ENCODE assay signal across 9 mouse cellular contexts in the genomic region with DNA sequence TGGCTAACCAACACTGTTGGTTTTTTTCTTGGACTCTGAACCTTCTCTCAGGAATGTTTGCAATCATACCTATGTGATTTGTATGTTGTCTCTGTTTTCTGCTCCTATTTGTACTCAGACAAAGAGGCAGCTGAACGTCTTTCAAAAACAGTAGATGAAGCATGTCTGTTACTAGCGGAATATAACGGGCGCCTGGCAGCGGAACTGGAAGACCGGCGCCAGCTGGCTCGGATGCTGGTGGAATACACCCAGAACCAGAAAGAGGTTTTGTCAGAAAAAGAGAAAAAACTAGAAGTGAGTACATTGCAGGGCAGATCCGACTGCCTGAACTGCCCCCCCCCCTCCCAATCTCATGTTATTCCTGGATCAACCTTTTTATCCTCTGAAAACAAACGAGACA. TPM values are rescaled to one million over a fixed set of nuclear protein-coding genes. Genes with fewer than 3 reads are reported as not detected.
DNase-seq lines count a peak whose midpoint lies in the region; ATAC-seq lines count a peak whose summit lies in the region.
"Had no signal": no experiment of that assay in that cellular context is flagged by ENCODE, and none has a peak within 500 bp of the region (broad histone marks: within the 10 kb centered on the region; RNA-seq: fewer than 3 reads in every experiment).

No protein-coding gene starts in this region.

- H3K9me3 ChIP-seq in midbrain, embryonic 14.5 days (ENCODE audit: control insufficient read depth, low read length) = no peaks in the 10 kb centered on the region
- H3K9me3 ChIP-seq in midbrain, embryonic 16.5 days (replicated peaks; ENCODE audit: control insufficient read depth, low read length, poor library complexity, severe bottlenecking) = no peaks in the 10 kb centered on the region
- H3K9me3 ChIP-seq in neural tube, embryonic 15.5 days (replicated peaks) = no peaks in the 10 kb centered on the region
- no peaks in the 10 kb centered on the region for H3K9me3 ChIP-seq in kidney, embryonic 15.5 days (replicated peaks)
- H3K9me3 ChIP-seq: limb, embryonic 13.5 days had no signal

- H3K9ac ChIP-seq in midbrain, embryonic 14.5 days (replicated peaks; ENCODE audit: low read length) = no peak overlapping the region
- H3K9ac ChIP-seq in midbrain, embryonic 16.5 days (ENCODE audit: low read depth, low read length) = no peak overlapping the region
- H3K9ac ChIP-seq in neural tube, embryonic 15.5 days (replicated peaks) = no peak overlapping the region
- no peak overlapping the region for H3K9ac ChIP-seq in kidney, embryonic 15.5 days
- H3K9ac ChIP-seq: limb, embryonic 13.5 days had no signal

- H3K4me1 ChIP-seq in midbrain, embryonic 14.5 days (ENCODE audit: control insufficient read depth, insufficient read depth, low read length) = no peaks in the 10 kb centered on the region
- no peaks in the 10 kb centered on the region for H3K4me1 ChIP-seq in midbrain, embryonic 16.5 days (ENCODE audit: control insufficient read depth, insufficient read depth, low read length)
- H3K4me1 ChIP-seq in neural tube, embryonic 15.5 days = peaks cover 16% of the 10 kb centered on the region
- no peaks in the 10 kb centered on the region for H3K4me1 ChIP-seq in kidney, embryonic 15.5 days
- H3K4me1 ChIP-seq: limb, embryonic 13.5 days had no signal

- DNase-seq in midbrain, embryonic 14.5 days = peak; percentile 33
- peak; percentile 94 to 96 for DNase-seq in cerebellum, postnatal 25 days
- DNase-seq in heart, postnatal 10 days = peak; percentile 74 to 77
- DNase-seq in thymus, postnatal 14 days = no peak

- H3K36me3 ChIP-seq in midbrain, embryonic 14.5 days (ENCODE audit: control insufficient read depth, insufficient read depth, low read length) = peaks cover 69% of the 10 kb centered on the region
- H3K36me3 ChIP-seq in midbrain, embryonic 16.5 days (ENCODE audit: control insufficient read depth, insufficient read depth, low read length) = no peaks in the 10 kb centered on the region
- peaks cover 51% of the 10 kb centered on the region for H3K36me3 ChIP-seq in neural tube, embryonic 15.5 days
- H3K36me3 ChIP-seq in kidney, embryonic 15.5 days = peaks cover 89% of the 10 kb centered on the region

- H3K27ac ChIP-seq in midbrain, embryonic 14.5 days (replicated peaks; ENCODE audit: low read depth, low read length) = no peak overlapping the region
- H3K27ac ChIP-seq in midbrain, embryonic 16.5 days (ENCODE audit: low read length) = no peak overlapping the region
- H3K27ac ChIP-seq in neural tube, embryonic 15.5 days (replicated peaks) = peak overlapping the region; percentile 58; the same call in 1 of the 2 replicates
- H3K27ac ChIP-seq in kidney, embryonic 15.5 days = no peak overlapping the region
- H3K27ac ChIP-seq: limb, embryonic 13.5 days had no signal

- intact Hi-C loops in heart, postnatal 10 days (cut with DNase I) = no loop called here

- 86% methylated on average over 10 of the region's 10 CpGs for WGBS in midbrain, embryonic 14.5 days
- WGBS in midbrain, embryonic 16.5 days = 80% methylated on average over 10 of the region's 10 CpGs
- whole genome bisulfite sequencing in neural tube, embryonic 15.5 days = 66% methylated on average over 10 of the region's 10 CpGs
- 84% methylated on average over 10 of the region's 10 CpGs for WGBS in kidney, embryonic 15.5 days

- no peak overlapping the region for H3K4me2 ChIP-seq in midbrain, embryonic 14.5 days (ENCODE audit: low read length)
- no peak overlapping the region for H3K4me2 ChIP-seq in midbrain, embryonic 16.5 days (ENCODE audit: low read length)
- H3K4me2 ChIP-seq in neural tube, embryonic 15.5 days = no peak overlapping the region
- no peak overlapping the region for H3K4me2 ChIP-seq in kidney, embryonic 15.5 days
- H3K4me2 ChIP-seq: limb, embryonic 13.5 days had no signal

- no peak overlapping the region for H3K4me3 ChIP-seq in midbrain, embryonic 14.5 days (replicated peaks; ENCODE audit: low read depth, low read length)
- no peak overlapping the region for H3K4me3 ChIP-seq in midbrain, embryonic 16.5 days (ENCODE audit: low read depth, low read length)
- H3K4me3 ChIP-seq in neural tube, embryonic 15.5 days (replicated peaks) = no peak overlapping the region
- H3K4me3 ChIP-seq in kidney, embryonic 15.5 days (replicated peaks) = no peak overlapping the region
- H3K4me3 ChIP-seq: erythroblast, embryonic 14.5 days; limb, embryonic 13.5 days had no signal

- ATAC-seq in midbrain, embryonic 14.5 days (ENCODE audit: low FRiP score, low TSS enrichment) = no peak
- ATAC-seq in midbrain, embryonic 16.5 days = no peak
- ATAC-seq in neural tube, embryonic 15.5 days (ENCODE audit: low FRiP score) = no peak
- ATAC-seq in kidney, embryonic 15.5 days (replicated peaks; ENCODE audit: low FRiP score) = no peak

- no peaks in the 10 kb centered on the region for H3K27me3 ChIP-seq in midbrain, embryonic 14.5 days (ENCODE audit: control insufficient read depth, insufficient read depth, low read length)
- H3K27me3 ChIP-seq in midbrain, embryonic 16.5 days (ENCODE audit: control insufficient read depth, insufficient read depth, low read depth, low read length) = no peaks in the 10 kb centered on the region
- no peaks in the 10 kb centered on the region for H3K27me3 ChIP-seq in neural tube, embryonic 15.5 days (replicated peaks)
- H3K27me3 ChIP-seq in kidney, embryonic 15.5 days = no peaks in the 10 kb centered on the region
- H3K27me3 ChIP-seq: limb, embryonic 13.5 days had no signal

RNA-seq across cellular contexts. Expression of gene Rprd1b, which starts 30.2 kb away (rescaled TPM):
- polyA plus RNA-seq in midbrain, embryonic 14.5 days (2014; fragmentation: Nextera tagmentation; extraction: Ambion mirVana) = 32.9 and 40.2 TPM in 2 replicates
- polyA plus RNA-seq in midbrain, embryonic 16.5 days (2015; fragmentation: Nextera tagmentation; extraction: Ambion mirVana) = 30.7 and 34.1 TPM in 2 replicates
- 10 to 100 TPM; 30.0 to 32.4 TPM for total RNA-seq in heart, postnatal 10 days (2021)
- polyA plus RNA-seq in neural tube, embryonic 15.5 days (2015; fragmentation: Nextera tagmentation; extraction: Ambion mirVana) = 28.5 and 32.8 TPM in 2 replicates
- polyA plus RNA-seq in kidney, embryonic 15.5 days (2015; fragmentation: Nextera tagmentation; extraction: Ambion mirVana) = 44.8 and 48.9 TPM in 2 replicates

RNA-seq across cellular contexts. Expression of gene Tti1, which starts 30.3 kb away (rescaled TPM):
- polyA plus RNA-seq in midbrain, embryonic 14.5 days (2014; fragmentation: Nextera tagmentation; extraction: Ambion mirVana) = 11.4 and 20.5 TPM in 2 replicates
- polyA plus RNA-seq in midbrain, embryonic 16.5 days (2015; fragmentation: Nextera tagmentation; extraction: Ambion mirVana) = 17.2 and 20.2 TPM in 2 replicates
- total RNA-seq in heart, postnatal 10 days (2021) = 10 to 100 TPM; 21.3 to 26.1 TPM
- 14.7 and 17.3 TPM in 2 replicates for polyA plus RNA-seq in neural tube, embryonic 15.5 days (2015; fragmentation: Nextera tagmentation; extraction: Ambion mirVana)
- 28.1 and 29.8 TPM in 2 replicates for polyA plus RNA-seq in kidney, embryonic 15.5 days (2015; fragmentation: Nextera tagmentation; extraction: Ambion mirVana)
